Mouse (Mus musculus): Measurements from ENCODE around the gene Olfr1231. TPM values are rescaled to one million over a fixed set of nuclear protein-coding genes. Genes with fewer than 3 reads are reported as not detected.

The Olfr1231 gene
- not detected for total RNA-seq (2021)
- long read RNA-seq, experiment 1, result 0 reads
- long read RNA-seq, experiment 2, result 0 reads

DNA sequence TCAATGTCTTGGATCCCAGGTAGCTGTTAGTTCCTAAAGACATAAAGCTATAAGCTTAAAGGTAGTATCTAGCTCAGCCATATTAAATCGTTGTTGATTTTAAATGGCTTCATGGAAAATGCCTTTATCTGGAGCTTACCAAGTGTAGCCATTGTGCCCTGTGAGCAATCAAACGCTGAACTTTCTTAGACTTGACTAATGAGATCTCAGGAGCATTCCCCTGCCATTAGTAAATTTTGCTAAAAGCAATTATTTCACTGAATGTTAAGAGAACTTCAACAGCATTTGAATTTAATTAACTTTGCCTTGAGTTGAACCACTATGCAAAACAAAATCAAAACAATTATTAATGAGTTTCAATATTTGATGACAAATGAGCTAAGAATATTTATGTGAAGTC lies at the start of gene Olfr1231:
Gene Olfr1231, minus strand, starts transcription at position 101 of the 400 bp plus-strand sequence.
- TF ChIP-seq CTCF (IDR thresholded peaks at IDR 0.05), result no peak
- no peak within 1 kb of the TSS for H3K27ac ChIP-seq
- no peak within 1 kb of the TSS for H3K4me3 ChIP-seq
- intact Hi-C loops (cut with DNase I), result no loop called here
- DNase-seq, result no peak

DNA sequence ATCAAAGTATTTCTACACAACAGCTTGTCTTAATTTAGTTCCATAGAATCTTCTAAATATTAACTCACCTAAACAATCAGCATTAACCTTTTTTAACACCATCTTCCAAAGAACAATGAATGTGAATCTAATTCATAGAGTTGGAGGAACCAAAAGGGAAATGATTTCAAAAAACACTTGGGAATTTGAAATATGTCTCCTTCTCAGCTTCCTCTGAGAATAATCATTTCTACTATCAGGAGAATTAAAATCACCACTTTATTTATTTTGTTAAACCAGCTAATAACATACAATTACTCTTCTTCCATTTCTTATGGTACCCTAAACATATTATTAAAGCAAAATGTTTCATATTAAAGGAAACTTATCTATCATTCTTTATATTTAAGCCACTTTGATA lies 35.4 kb upstream of the Olfr1231 start, which contains the start of gene Olfr1233:
Gene Olfr1233, minus strand, starts transcription at position 101 of the 400 bp plus-strand sequence.
- no peak for TF ChIP-seq CTCF (IDR thresholded peaks at IDR 0.05)
- Histone ChIP-seq H3K4me3 (no peak within 1 kb of the TSS), H3K27ac (no peak within 1 kb of the TSS)
- intact Hi-C loops (cut with DNase I), result no loop called here
- DNase-seq, result no peak

DNA sequence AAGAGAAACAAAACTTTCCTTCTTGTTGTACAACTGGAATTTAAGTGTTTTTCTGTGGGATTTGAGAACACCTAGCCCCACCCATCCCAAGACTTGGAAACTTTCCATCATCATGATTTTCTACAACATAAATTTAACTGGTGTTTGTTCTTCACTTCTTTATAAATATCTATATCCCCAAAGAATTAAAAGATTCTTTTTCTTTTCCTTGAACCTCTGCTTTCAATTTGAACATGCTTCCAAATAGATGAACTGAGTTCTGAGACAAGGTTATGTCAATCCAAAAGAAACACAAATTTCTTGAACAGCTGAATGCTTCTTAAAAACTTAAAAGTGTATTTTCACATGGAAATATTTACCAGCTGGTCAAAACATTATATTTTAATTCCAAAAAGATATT lies 22.7 kb upstream of the Olfr1231 start, which contains the start of gene Olfr1232:
Gene Olfr1232, minus strand, starts transcription at position 101 of the 400 bp plus-strand sequence.
- Histone ChIP-seq H3K27ac (no peak within 1 kb of the TSS), H3K4me3 (no peak within 1 kb of the TSS)
- intact Hi-C loops (cut with DNase I), result no loop called here
- DNase-seq, result no peak
- TF ChIP-seq CTCF (IDR thresholded peaks at IDR 0.05), result no peak

DNA sequence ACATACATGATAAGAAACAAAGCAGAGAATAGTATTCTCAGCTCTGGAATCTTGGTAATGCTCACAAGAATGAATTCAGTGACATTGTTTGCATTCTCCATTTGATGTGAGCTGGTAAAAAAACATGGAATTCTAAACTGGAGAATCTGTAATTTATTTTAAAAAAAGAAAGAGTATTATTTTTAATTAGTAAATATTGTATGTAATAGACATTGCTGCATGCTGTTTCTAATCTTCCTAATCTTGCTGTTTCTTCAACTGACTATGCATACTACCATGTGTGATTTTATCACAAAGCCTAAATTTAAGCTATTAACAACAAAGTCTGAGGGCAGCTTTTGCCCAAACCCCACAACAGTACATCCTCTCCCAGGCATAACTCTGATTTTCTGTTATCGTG lies 9.7 kb downstream of the Olfr1231 start, which contains the start of gene Olfr1230:
Gene Olfr1230, minus strand, starts transcription at position 101 of the 400 bp plus-strand sequence.
- DNase-seq, result no peak
- no peak within 1 kb of the TSS for H3K27ac ChIP-seq
- intact Hi-C loops (cut with DNase I), result no loop called here
- no peak for TF ChIP-seq CTCF (IDR thresholded peaks at IDR 0.05)
- H3K4me3 ChIP-seq, result no peak within 1 kb of the TSS

DNA sequence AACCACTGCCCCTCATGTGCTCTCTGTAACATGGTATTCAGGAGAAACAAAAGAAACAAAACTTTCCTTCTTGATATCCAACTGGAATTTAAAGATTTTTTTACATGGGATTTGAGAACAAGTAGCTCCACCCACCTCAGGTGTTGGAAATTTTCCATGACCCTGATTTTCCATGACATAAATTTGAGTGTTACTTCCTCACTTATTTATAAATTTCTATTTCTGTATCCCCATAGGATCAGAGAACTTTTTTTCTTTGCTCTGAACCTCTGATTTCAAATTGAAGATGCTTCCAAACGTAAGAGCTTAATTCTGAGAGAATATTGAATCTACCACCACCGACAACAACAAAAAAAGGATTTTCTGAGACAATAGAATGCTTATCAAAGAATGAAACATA lies 19.0 kb downstream of the Olfr1231 start, which contains the start of gene Olfr1229:
Gene Olfr1229, minus strand, starts transcription at position 101 of the 400 bp plus-strand sequence.
- no peak for DNase-seq
- intact Hi-C loops (cut with DNase I), result no loop called here
- TF ChIP-seq CTCF (IDR thresholded peaks at IDR 0.05), result no peak
- H3K27ac ChIP-seq, result no peak within 1 kb of the TSS
- no peak within 1 kb of the TSS for H3K4me3 ChIP-seq

DNA sequence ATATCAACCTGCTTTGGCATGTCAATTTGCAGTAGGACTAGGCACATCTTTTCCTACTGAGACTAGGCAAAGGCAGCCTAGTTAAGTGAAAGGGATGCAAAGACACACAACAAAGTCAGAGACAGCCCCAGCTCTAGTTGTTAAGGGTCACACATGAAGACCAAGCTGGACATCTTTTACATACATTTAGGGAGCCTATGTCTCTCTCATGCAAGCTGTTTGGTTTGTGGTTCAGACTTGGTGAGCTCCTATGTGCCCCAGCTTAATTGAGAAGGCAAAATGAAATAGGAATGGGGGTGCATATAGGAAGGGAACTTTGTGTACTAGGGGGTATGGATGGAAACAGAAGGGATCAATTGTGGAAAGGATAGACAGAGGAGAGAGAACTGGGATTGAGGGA lies 52.9 kb downstream of the Olfr1231 start, which contains the start of gene Olfr1228:
Gene Olfr1228, minus strand, starts transcription at position 101 of the 400 bp plus-strand sequence.
- no peak for TF ChIP-seq CTCF (IDR thresholded peaks at IDR 0.05)
- intact Hi-C loops (cut with DNase I), result no loop called here
- Histone ChIP-seq H3K4me3 (no peak within 1 kb of the TSS), H3K27ac (no peak within 1 kb of the TSS)
- no peak for DNase-seq

Other genes with a start within 250 kb of the Olfr1231 start
- gene Olfr1218, start 245.9 kb downstream of the Olfr1231 start, total RNA-seq (2021), result not detected
- gene Olfr1219, start 223.6 kb downstream of the Olfr1231 start, total RNA-seq (2021), result not detected
- not detected for gene Olfr1220, start 200.2 kb downstream of the Olfr1231 start, total RNA-seq (2021)
- not detected for gene Olfr1221, start 189.8 kb downstream of the Olfr1231 start, total RNA-seq (2021)
- gene Olfr1222, start 174.0 kb downstream of the Olfr1231 start, total RNA-seq (2021), result not detected
- gene Olfr1223, start 155.5 kb downstream of the Olfr1231 start, total RNA-seq (2021), result not detected
- not detected for gene Olfr1224-ps1, start 143.0 kb downstream of the Olfr1231 start, total RNA-seq (2021)
- not detected for gene Olfr1225, start 132.4 kb downstream of the Olfr1231 start, total RNA-seq (2021)
- not detected for gene Olfr1226, start 107.0 kb downstream of the Olfr1231 start, total RNA-seq (2021)
- gene Olfr1228, start 53.0 kb downstream of the Olfr1231 start, total RNA-seq (2021), result not detected
- not detected for gene Olfr1229, start 19.1 kb downstream of the Olfr1231 start, total RNA-seq (2021)
- not detected for gene Olfr1230, start 9.8 kb downstream of the Olfr1231 start, total RNA-seq (2021)
- not detected for gene Olfr1232, start 22.6 kb upstream of the Olfr1231 start, total RNA-seq (2021)
- not detected for gene Olfr1233, start 35.3 kb upstream of the Olfr1231 start, total RNA-seq (2021)
- gene Olfr1234, start 57.8 kb upstream of the Olfr1231 start, total RNA-seq (2021), result not detected
- gene Olfr1238, start 102.6 kb upstream of the Olfr1231 start, total RNA-seq (2021), result not detected
- gene Olfr1239, start 113.3 kb upstream of the Olfr1231 start, total RNA-seq (2021), result not detected
- gene Olfr1240, start 135.9 kb upstream of the Olfr1231 start, total RNA-seq (2021), result not detected
- not detected for gene Olfr1241, start 180.1 kb upstream of the Olfr1231 start, total RNA-seq (2021)
- gene Olfr1242, start 191.3 kb upstream of the Olfr1231 start, total RNA-seq (2021), result not detected
- gene Olfr1243, start 224.4 kb upstream of the Olfr1231 start, total RNA-seq (2021), result not detected

All from gastrocnemius, adult 2 months (tissue).